Mouse (Mus musculus) cortical plate, adult 2 months (tissue): Measurements from ENCODE around the gene Ankrd22.

ENCODE experiments used
- CTCF ChIP-seq: fragments of 200-500 bp; IDR thresholded peaks from 2 replicates; pipeline ENCODE4 v1.5.1; 2011; ENCODE audit warnings: mild to moderate bottlenecking, control low read depth, low read length; ENCODE audit not compliant: insufficient read depth; ENCODE audit errors: extremely low read depth
- POLR2A ChIP-seq: fragments of 200-500 bp; IDR thresholded peaks from 2 replicates; pipeline ENCODE4 v1.6.1; 2011; ENCODE audit warnings: mild to moderate bottlenecking, low read length, control low read depth; ENCODE audit not compliant: insufficient read depth; ENCODE audit errors: extremely low read depth

GRCm38 (mm10) chr19:34210841-34211240 lies 45.0 kb upstream of the Ankrd22 start:
- TF ChIP-seq POLR2A (no peak), CTCF (no peak)
